Mouse (Mus musculus) adrenal gland, postnatal 4 days (tissue): ENCODE data around the gene Ttc21a. TPM values are rescaled to one million over a fixed set of nuclear protein-coding genes. Genes with fewer than 3 reads are reported as not detected.

ENCODE experiments used
- DNase-seq, 2 experiments: peaks; one replicate each; pipeline ENCODE4 v3.0.0; 2021 to 2022; ENCODE audit warnings: low spot score in 2 of 2, mixed read lengths in 2 of 2
- total RNA-seq, 2 experiments: library from RNA; stranded (reverse); gene quantifications; 2 replicates each; pipeline ENCODE4 v1.2.3; 2021

Gene Ttc21a
- total RNA-seq, 2 experiments from 2014 or later: 0.34 TPM

DNA sequence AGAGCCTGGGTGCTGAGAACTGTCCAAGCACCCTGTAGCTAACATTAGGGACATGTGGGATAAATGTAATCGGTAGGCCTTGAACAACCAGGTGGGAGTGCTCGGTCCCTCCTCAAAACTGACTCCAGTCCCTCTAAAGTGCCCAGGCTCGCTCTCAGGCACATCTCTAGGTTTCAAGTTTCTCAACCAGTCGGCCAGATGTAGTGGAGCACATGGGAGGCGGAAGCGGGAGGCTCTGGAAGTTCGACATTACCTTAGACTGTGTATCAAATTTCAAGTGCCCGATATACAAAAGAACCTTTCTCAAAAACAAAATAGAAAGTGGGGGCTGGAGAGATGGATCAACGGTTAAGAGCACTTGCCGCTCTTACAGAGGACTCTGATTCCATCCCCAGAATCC lies 2.2 kb downstream of the Ttc21a start:
- DNase-seq: no peak

- no peak for DNase-seq
Observed at GRCm38 (mm10) chr9:119941407-119941806, 4.0 kb downstream of the Ttc21a start.

DNA sequence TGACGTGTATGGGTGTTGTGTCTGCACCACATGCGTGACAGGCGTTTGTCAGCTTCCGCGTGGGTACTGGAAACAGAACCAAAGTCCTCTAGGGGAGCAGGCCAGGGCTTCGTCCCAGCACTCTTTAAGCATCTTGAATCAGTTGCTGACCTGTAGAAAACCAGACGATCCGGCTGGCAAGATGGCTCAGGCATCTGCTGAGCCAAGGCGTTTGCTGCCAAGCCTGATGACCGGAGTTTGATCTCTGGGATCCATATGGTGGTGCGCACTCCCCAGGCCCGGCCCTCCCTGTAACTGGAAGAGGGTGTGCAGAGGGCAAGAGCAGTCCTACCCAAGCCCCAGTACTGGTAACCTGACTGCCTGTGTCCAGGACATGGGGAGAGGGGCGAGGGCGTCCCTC lies 4.5 kb downstream of the Ttc21a start:
- no peak for DNase-seq

GRCm38 (mm10) chr9:119943326-119943725 lies 5.9 kb downstream of the Ttc21a start:
- DNase-seq: no peak

- no peak for DNase-seq
Observed at GRCm38 (mm10) chr9:119945173-119945900, 7.9 kb downstream of the Ttc21a start.

DNA sequence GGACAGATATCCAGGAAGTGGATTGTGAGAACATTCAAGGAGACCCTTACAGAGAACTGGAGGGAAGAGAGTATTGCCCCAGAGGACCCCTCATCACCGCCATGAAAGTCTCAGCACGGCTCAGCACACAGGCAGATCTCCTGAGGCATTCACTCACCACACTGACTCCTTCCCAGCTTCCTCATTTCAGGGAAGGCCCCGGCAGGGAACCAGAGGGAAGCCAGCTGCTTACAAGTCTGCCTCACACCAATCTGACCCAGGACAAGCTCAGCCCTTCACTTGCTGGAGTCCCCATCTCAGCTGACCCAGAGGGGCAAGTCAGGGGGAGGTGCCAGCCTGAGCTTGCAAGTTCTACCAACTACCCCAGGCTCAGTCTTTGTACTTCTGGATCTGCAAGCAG lies 11.4 kb downstream of the Ttc21a start:
- no peak for DNase-seq

DNA sequence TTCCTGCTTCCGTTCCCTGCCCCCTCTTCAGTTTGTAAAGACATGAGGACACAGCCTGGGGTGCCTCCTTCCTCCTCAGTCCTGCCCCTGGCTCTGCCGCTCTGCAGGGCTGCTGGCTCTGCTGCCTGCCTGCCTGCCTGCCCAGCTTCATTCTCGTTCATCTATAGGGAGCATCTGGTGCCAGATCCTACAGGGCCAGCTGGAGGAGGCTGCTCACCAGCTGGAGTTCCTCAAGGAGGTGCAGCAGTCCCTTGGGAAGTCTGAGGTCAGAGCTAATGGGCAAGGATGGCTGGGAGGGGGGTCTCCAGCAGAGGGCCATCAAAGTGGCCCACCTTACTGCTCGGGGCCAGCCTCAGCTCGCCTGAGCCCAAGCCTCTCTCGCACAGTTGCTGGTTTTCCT lies 13.0 kb downstream of the Ttc21a start:
- DNase-seq: no peak

GRCm38 (mm10) chr9:119951388-119951787 lies 14.0 kb downstream of the Ttc21a start:
- DNase-seq: no peak

- DNase-seq: no peak
Observed at GRCm38 (mm10) chr9:119958835-119959234, 21.4 kb downstream of the Ttc21a start.

DNA sequence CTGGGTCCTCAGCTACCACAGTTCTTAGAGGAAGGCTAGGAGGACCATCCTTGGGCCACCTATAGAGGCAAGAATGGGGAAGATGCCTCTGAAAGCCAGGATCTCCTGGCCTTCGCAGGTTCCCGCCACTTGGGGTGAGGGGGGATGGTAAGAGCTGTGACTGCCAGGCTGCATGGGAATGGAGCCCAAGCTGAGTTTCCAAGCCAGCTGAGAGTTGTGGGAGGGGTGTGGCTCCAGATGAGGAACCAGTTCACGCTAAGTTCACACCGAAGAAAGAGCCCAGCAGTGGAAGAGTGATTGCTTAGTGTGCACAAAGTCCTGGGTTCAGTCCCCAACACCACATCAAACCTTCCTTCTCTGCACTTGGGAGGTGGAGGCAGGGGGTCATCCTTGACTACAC lies 24.8 kb downstream of the Ttc21a start:
- no peak for DNase-seq

- DNase-seq: peak in 1 of 2 experiments; percentile 58
Observed at GRCm38 (mm10) chr9:119962987-119963667, 25.7 kb downstream of the Ttc21a start.

GRCm38 (mm10) chr9:119964206-119964605 lies 26.8 kb downstream of the Ttc21a start:
- DNase-seq: no peak

DNA sequence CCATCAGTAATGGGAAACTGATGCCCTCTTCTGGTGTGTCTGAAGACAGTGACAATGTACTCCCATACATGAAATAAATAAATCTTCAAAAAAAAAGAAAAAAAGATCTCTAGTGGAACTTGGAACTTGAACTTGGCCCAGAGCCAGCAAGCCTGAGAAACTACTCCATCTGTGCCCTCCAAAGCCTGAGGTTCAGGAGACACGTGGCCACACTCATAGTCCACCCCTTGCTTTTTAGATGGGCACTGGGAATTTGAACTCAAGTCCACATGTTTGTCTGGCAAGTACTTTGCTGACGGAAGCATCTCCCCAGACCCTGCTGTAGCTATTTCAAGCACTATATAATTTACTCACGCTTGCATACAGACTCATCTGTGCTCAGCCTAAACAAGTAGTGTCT lies 27.8 kb downstream of the Ttc21a start:
- DNase-seq: no peak

GRCm38 (mm10) chr9:119966221-119966910 lies 29.0 kb downstream of the Ttc21a start:
- DNase-seq: no peak

- no peak for DNase-seq
Observed at GRCm38 (mm10) chr9:119969811-119970210, 32.4 kb downstream of the Ttc21a start.

GRCm38 (mm10) chr9:119970221-119970620 lies 32.8 kb downstream of the Ttc21a start:
- peak in 1 of 2 experiments; percentile 53 for DNase-seq

GRCm38 (mm10) chr9:119970763-119971656 lies 33.6 kb downstream of the Ttc21a start:
- DNase-seq: no peak

DNA sequence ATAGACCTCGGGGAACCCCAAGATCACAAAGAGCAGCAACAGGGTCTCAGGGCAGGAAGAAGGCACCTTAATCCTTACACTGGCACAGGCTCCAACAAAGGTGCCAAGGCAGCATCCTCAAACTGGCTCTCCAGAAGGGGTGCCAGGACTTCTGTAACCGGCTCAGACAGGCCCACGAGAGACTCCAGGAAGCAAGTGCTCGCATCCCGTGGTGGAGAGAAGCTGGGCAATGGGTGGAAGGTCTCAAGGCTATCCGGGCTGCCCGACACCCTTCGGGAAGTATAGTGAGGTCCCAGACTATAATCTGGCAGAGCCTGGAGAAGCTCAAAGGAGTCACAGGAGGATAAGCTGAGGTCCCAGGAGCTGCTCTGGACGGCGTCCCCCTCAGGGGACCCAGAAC lies 34.8 kb downstream of the Ttc21a start:
- no peak for DNase-seq

GRCm38 (mm10) chr9:119972582-119972981 lies 35.2 kb downstream of the Ttc21a start:
- no peak for DNase-seq

DNA sequence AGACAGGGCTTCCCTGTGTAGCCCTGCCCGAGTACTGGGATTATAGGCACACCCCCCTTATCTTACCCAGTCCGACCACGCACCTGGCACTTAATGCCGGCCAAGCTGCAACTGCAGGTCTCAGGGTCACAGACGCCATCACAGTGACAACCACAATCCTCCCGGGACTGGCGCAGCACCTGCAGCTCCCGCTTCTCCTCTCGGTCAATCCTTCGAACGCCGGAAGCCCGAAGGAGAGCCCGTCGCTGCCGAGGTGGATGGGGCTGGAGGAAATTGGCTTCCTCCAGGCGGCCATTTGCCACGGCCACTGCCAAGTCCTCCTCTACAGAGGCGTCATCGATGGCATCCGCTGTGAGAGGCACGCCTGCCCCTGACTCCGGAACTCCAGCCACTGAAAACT lies 35.9 kb downstream of the Ttc21a start:
- no peak for DNase-seq

DNA sequence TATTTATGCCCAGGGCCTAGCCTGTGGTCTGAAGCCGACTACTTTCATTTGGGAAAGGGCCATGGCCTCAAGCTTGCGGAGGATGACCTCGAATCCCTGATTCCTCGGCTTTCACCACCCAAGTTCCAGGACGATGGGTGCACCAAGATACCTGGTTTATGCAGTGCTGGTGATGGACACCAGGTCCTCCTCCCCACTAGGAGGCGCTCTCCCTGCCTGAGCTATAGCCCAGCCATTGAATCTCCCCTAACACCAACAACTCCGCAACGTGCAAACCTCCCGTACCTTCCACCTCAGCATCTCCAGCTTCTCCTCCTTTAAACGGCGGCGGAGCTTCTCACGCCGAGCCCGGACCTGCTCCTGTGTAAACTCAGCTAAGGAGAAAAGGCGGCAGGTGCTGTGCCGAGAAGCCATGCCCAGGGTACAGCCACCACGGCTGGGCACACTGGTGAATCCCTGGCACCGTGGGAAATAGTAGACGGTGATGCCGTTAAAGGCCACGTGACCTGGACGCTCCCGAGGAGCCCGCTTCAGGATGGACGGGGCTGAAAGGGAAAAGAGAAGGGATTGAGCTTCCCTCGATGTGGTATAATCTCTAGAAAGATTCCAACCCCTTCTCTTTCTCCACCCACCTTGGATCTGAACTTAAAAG lies 36.6 kb downstream of the Ttc21a start:
- DNase-seq: no peak
